In the genomic region with DNA sequence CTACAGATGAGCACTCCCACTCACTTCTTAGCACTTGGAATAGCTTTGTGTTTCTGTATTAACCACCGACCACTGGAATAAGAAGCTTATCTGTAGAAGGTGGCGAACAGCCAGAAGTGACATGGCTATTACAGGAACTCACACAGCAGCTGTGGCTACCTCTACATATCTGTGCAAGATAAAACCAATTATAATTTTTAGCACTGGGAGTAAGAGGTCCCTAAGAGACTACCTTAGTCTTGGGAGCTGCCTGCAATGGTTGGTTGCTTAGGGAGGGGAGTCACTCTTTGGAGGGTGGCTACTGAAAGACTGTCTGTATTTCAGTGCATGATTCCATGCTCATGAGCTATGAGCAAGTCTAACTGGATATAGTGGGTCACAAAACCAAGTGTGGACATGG, we compare ENCODE assay signal across 30 mouse cellular contexts.
DNase-seq lines count a peak whose midpoint lies in the region; ATAC-seq lines count a peak whose summit lies in the region.
"Had no signal": no experiment of that assay in that cellular context is flagged by ENCODE, and none has a peak within 500 bp of the region (broad histone marks: within the 10 kb centered on the region; RNA-seq: fewer than 3 reads in every experiment).

No protein-coding gene starts in this region.

- H3K9ac ChIP-seq in heart, embryonic 11.5 days (ENCODE audit: low read depth, low read length): no peak overlapping the region
- no peak overlapping the region for H3K9ac ChIP-seq in midbrain, embryonic 11.5 days (ENCODE audit: low read length)
- H3K9ac ChIP-seq in midbrain, embryonic 14.5 days (replicated peaks; ENCODE audit: low read length): no peak overlapping the region
- H3K9ac ChIP-seq: embryonic facial prominence, embryonic 15.5 days; forebrain, embryonic 12.5 days; forebrain, postnatal 0 days; hindbrain, embryonic 15.5 days; kidney, embryonic 15.5 days; limb, embryonic 15.5 days; midbrain, embryonic 15.5 days; neural tube, embryonic 15.5 days had no signal

- intact Hi-C loops in left cerebral cortex, postnatal 10 days (cut with DNase I): no loop called here

- no peaks in the 10 kb centered on the region for H3K27me3 ChIP-seq in heart, embryonic 11.5 days (ENCODE audit: control insufficient read depth, insufficient read depth, low read length)
- no peaks in the 10 kb centered on the region for H3K27me3 ChIP-seq in midbrain, embryonic 11.5 days (ENCODE audit: control insufficient read depth, insufficient read depth, low read length)
- H3K27me3 ChIP-seq in midbrain, embryonic 14.5 days (ENCODE audit: control insufficient read depth, insufficient read depth, low read length): no peaks in the 10 kb centered on the region
- H3K27me3 ChIP-seq: embryonic facial prominence, embryonic 15.5 days; forebrain, embryonic 12.5 days; hindbrain, embryonic 15.5 days; kidney, embryonic 15.5 days; limb, embryonic 15.5 days; midbrain, embryonic 15.5 days; neural tube, embryonic 15.5 days had no signal

- no peak overlapping the region for H3K4me3 ChIP-seq in heart, embryonic 11.5 days (ENCODE audit: low read depth, low read length)
- H3K4me3 ChIP-seq in midbrain, embryonic 11.5 days (ENCODE audit: low read depth, low read length): no peak overlapping the region
- H3K4me3 ChIP-seq in midbrain, embryonic 14.5 days (replicated peaks; ENCODE audit: low read depth, low read length): no peak overlapping the region
- H3K4me3 ChIP-seq: embryonic facial prominence, embryonic 10.5 days; embryonic facial prominence, embryonic 15.5 days; forebrain, embryonic 12.5 days; hindbrain, embryonic 10.5 days; hindbrain, embryonic 15.5 days; kidney, embryonic 15.5 days; limb, embryonic 10.5 days; limb, embryonic 15.5 days; midbrain, embryonic 15.5 days; neural tube, embryonic 15.5 days had no signal

- no peak for DNase-seq in heart, postnatal 4 days
- DNase-seq in midbrain, embryonic 11.5 days (ENCODE audit: low spot score, missing footprints): no peak
- DNase-seq in midbrain, embryonic 14.5 days: no peak
- DNase-seq in c-Kit-positive CD71-positive TER-119-negative erythroid progenitor cells, embryonic 14.5 days (ENCODE audit: low read depth): peak; percentile 15
- DNase-seq in left cerebral cortex, postnatal 10 days (ENCODE audit: extremely low spot score in 1 of 2, low spot score in 2 of 2): no peak
- DNase-seq: adrenal gland, adult 2 months; adrenal gland, postnatal 36 days; cerebellum, adult 8-10 months; cerebellum, postnatal 25 days; forebrain, postnatal 0 days; kidney, adult 18-20 months; kidney, postnatal 4 days; layer of hippocampus, postnatal 36 days; lung, postnatal 36 days; retina, postnatal 1 day; right cerebral cortex, postnatal 14 days; thymus, postnatal 14 days had no signal

- no peak overlapping the region for H3K4me2 ChIP-seq in heart, embryonic 11.5 days
- no peak overlapping the region for H3K4me2 ChIP-seq in midbrain, embryonic 11.5 days
- H3K4me2 ChIP-seq in midbrain, embryonic 14.5 days (ENCODE audit: low read length): no peak overlapping the region
- H3K4me2 ChIP-seq: embryonic facial prominence, embryonic 15.5 days; forebrain, embryonic 12.5 days; hindbrain, embryonic 15.5 days; kidney, embryonic 15.5 days; limb, embryonic 15.5 days; midbrain, embryonic 15.5 days; neural tube, embryonic 15.5 days had no signal

- 23% methylated on average over 2 of the region's 2 CpGs for WGBS in heart, embryonic 11.5 days (ENCODE audit: insufficient replicate concordance)
- WGBS in midbrain, embryonic 11.5 days: 86% methylated on average over 2 of the region's 2 CpGs
- WGBS in midbrain, embryonic 14.5 days: 76% methylated on average over 2 of the region's 2 CpGs

- no peaks in the 10 kb centered on the region for H3K36me3 ChIP-seq in heart, embryonic 11.5 days (ENCODE audit: control insufficient read depth, insufficient read depth, low read length)
- no peaks in the 10 kb centered on the region for H3K36me3 ChIP-seq in midbrain, embryonic 11.5 days (ENCODE audit: control insufficient read depth, insufficient read depth, low read length)
- H3K36me3 ChIP-seq in midbrain, embryonic 14.5 days (ENCODE audit: control insufficient read depth, insufficient read depth, low read length): no peaks in the 10 kb centered on the region
- H3K36me3 ChIP-seq: embryonic facial prominence, embryonic 10.5 days; embryonic facial prominence, embryonic 15.5 days; forebrain, embryonic 12.5 days; hindbrain, embryonic 10.5 days; hindbrain, embryonic 15.5 days; kidney, embryonic 15.5 days; limb, embryonic 10.5 days; limb, embryonic 15.5 days; midbrain, embryonic 15.5 days; neural tube, embryonic 15.5 days had no signal

- H3K27ac ChIP-seq in heart, embryonic 11.5 days (ENCODE audit: low read depth, low read length): no peak overlapping the region
- H3K27ac ChIP-seq in midbrain, embryonic 11.5 days (ENCODE audit: low read depth, low read length): no peak overlapping the region
- no peak overlapping the region for H3K27ac ChIP-seq in midbrain, embryonic 14.5 days (replicated peaks; ENCODE audit: low read depth, low read length)
- H3K27ac ChIP-seq: embryonic facial prominence, embryonic 10.5 days; embryonic facial prominence, embryonic 15.5 days; forebrain, embryonic 12.5 days; hindbrain, embryonic 10.5 days; hindbrain, embryonic 15.5 days; kidney, embryonic 15.5 days; limb, embryonic 10.5 days; limb, embryonic 15.5 days; midbrain, embryonic 15.5 days; neural tube, embryonic 15.5 days had no signal

- ATAC-seq in heart, embryonic 11.5 days (replicated peaks; ENCODE audit: insufficient number of reproducible peaks, low FRiP score, low TSS enrichment): peak; percentile 52; the same call in 1 of the 2 replicates
- 0 out of 2 replicates have a peak, but pooled peaks have one; percentile 33 for ATAC-seq in midbrain, embryonic 11.5 days (ENCODE audit: low FRiP score)
- no peak for ATAC-seq in midbrain, embryonic 14.5 days (ENCODE audit: low FRiP score, low TSS enrichment)
- ATAC-seq in inflammation-experienced regulatory T-cells, adult 6 months: no peak
- ATAC-seq: activated CD4-positive, CD25-positive, alpha-beta regulatory T cell, adult 4 months; forebrain, postnatal 0 days; midbrain, embryonic 15.5 days had no signal

- H3K9me3 ChIP-seq in heart, embryonic 11.5 days (replicated peaks; ENCODE audit: control insufficient read depth, low read length): no peaks in the 10 kb centered on the region
- H3K9me3 ChIP-seq in midbrain, embryonic 11.5 days (ENCODE audit: control insufficient read depth, low read length): no peaks in the 10 kb centered on the region
- no peaks in the 10 kb centered on the region for H3K9me3 ChIP-seq in midbrain, embryonic 14.5 days (ENCODE audit: control insufficient read depth, low read length)
- H3K9me3 ChIP-seq: embryonic facial prominence, embryonic 10.5 days; embryonic facial prominence, embryonic 15.5 days; forebrain, embryonic 12.5 days; hindbrain, embryonic 10.5 days; hindbrain, embryonic 15.5 days; kidney, embryonic 15.5 days; limb, embryonic 10.5 days; limb, embryonic 15.5 days; midbrain, embryonic 15.5 days; neural tube, embryonic 15.5 days had no signal

- H3K4me1 ChIP-seq in heart, embryonic 11.5 days (ENCODE audit: control insufficient read depth, insufficient read depth, low read length): no peaks in the 10 kb centered on the region
- H3K4me1 ChIP-seq in midbrain, embryonic 11.5 days (ENCODE audit: control insufficient read depth, insufficient read depth, low read length): no peaks in the 10 kb centered on the region
- no peaks in the 10 kb centered on the region for H3K4me1 ChIP-seq in midbrain, embryonic 14.5 days (ENCODE audit: control insufficient read depth, insufficient read depth, low read length)
- H3K4me1 ChIP-seq: embryonic facial prominence, embryonic 10.5 days; embryonic facial prominence, embryonic 15.5 days; forebrain, embryonic 12.5 days; hindbrain, embryonic 10.5 days; hindbrain, embryonic 15.5 days; kidney, embryonic 15.5 days; limb, embryonic 10.5 days; limb, embryonic 15.5 days; midbrain, embryonic 15.5 days; neural tube, embryonic 15.5 days had no signal

Comparison
In these comparisons a context has a peak if more than half of its experiments do, and no peak if none do; other contexts are left out.
1. ATAC-seq: peak in heart, embryonic 11.5 days (single experiment) and midbrain, embryonic 11.5 days (single experiment); none in midbrain, embryonic 14.5 days (single experiment) and inflammation-experienced regulatory T-cells, adult 6 months (single experiment).